Mouse (Mus musculus) brain, embryonic 14.5 days (tissue): ENCODE results near the gene Trim41. TPM values are rescaled to one million over a fixed set of nuclear protein-coding genes. Genes with fewer than 3 reads are reported as not detected.
"Not testable (repeated sequence)": the region's sequence is repeated elsewhere in the genome, so short reads cannot be mapped to it uniquely, and the experiment has no call there.

Experiments used
- DNase-seq: peaks from one replicate; pipeline ENCODE4 v3.0.0-alpha.2; 2011; ENCODE audit warnings: low read depth
- CTCF ChIP-seq: fragments of 200-500 bp; IDR thresholded peaks from 2 replicates; pipeline ENCODE4 v1.5.1; 2012; ENCODE audit warnings: inconsistent platforms, mild to moderate bottlenecking, moderate library complexity, borderline replicate concordance; ENCODE audit not compliant: insufficient read depth, insufficient read length; ENCODE audit errors: extremely low read depth
- POLR2A ChIP-seq: fragments of 200-500 bp; IDR thresholded peaks from 2 replicates; pipeline ENCODE4 v1.6.1; 2012; ENCODE audit warnings: mild to moderate bottlenecking, inconsistent platforms, borderline replicate concordance; ENCODE audit not compliant: poor library complexity, insufficient read depth, insufficient read length, severe bottlenecking; ENCODE audit errors: extremely low read depth
- polyA plus RNA-seq: library from polyadenylated mRNA; depleted of rRNA; stranded (reverse); fragments of >200 nt; gene quantifications from 2 replicates; pipeline ENCODE4 v1.2.3, GENCODE M21; 2012

Gene Trim41
- polyA plus RNA-seq, 1 experiment: 44.2 TPM

DNA sequence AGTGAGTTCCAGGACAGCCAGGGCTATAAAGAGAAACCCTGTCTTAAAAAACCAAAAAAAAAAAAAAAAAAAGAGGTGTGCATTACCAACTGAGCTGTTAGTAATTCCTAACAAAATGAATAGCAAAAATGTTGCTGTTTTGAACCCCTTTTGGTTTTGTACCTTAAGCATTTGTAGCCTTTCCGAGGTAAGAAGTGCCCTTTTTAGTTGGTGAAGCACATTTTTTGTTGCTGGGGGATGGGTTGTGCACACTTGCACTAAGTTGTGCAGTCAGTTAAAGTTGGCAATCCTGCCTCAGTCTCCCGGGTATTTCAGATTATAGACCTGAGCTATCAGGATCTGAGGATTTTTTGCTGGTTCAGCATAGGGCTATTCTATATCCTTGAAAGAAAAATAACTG, 12.2 kb downstream of the Trim41 start:
- no peak for TF ChIP-seq POLR2A
- TF ChIP-seq CTCF: no peak
- DNase-seq: no peak

GRCm38 (mm10) chr11:48803988-48804387, 13.2 kb downstream of the Trim41 start:
- DNase-seq: no peak
- no peak for TF ChIP-seq POLR2A
- no peak for TF ChIP-seq CTCF

DNA sequence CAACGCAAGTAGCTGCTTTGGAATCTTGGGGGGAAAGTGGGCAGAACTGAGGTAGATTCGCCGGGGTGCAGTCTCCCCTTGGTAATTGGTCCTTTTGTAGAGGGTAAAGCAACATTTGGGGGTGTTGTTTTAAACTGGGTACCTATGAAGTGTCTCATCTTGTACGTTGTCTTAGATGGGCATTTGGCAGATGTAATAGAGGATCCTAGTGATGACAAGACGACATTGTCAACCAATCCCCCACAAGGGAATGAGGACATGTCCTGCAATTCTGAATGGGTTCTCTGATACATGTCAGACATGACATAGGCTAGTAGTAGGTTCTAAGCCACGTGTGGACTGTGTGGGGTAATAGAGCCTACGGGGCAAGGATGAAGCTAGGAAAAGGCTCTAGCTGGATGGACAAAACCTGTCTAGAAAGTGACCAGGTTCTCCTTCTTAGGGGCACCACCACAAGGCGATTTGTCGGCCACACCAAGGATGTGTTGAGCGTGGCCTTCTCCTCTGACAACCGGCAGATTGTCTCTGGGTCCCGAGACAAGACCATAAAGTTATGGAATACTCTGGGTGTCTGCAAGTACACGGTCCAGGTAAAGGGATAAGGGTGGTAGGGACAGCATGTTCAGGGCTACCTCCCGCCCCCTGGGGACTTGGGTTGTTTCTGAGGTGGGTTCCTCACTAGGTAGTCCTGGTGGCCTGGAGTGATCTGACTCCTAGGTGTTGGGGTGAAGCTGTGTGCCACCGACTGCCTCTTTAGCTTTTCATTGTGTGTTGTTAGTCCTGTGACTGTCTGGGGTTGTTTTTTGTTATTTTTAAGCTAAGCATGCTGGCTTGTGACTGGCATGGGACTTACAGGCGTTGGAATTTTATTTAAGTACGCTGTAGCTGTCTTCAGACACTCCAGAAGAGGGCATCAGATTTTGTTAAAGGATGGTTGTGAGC, 15.1 kb downstream of the Trim41 start:
- no peak for DNase-seq
- TF ChIP-seq POLR2A (no peak), CTCF (no peak)

- peak; percentile 98 for DNase-seq
- TF ChIP-seq CTCF: no peak
- TF ChIP-seq POLR2A: peak; percentile 60; the same call in 1 of the 2 replicates
Observed at GRCm38 (mm10) chr11:48799921-48800701, 17.0 kb downstream of the Trim41 start, which contains the start of gene Rack1. Rack1 (plus strand) TSS chr11:48800332.

DNA sequence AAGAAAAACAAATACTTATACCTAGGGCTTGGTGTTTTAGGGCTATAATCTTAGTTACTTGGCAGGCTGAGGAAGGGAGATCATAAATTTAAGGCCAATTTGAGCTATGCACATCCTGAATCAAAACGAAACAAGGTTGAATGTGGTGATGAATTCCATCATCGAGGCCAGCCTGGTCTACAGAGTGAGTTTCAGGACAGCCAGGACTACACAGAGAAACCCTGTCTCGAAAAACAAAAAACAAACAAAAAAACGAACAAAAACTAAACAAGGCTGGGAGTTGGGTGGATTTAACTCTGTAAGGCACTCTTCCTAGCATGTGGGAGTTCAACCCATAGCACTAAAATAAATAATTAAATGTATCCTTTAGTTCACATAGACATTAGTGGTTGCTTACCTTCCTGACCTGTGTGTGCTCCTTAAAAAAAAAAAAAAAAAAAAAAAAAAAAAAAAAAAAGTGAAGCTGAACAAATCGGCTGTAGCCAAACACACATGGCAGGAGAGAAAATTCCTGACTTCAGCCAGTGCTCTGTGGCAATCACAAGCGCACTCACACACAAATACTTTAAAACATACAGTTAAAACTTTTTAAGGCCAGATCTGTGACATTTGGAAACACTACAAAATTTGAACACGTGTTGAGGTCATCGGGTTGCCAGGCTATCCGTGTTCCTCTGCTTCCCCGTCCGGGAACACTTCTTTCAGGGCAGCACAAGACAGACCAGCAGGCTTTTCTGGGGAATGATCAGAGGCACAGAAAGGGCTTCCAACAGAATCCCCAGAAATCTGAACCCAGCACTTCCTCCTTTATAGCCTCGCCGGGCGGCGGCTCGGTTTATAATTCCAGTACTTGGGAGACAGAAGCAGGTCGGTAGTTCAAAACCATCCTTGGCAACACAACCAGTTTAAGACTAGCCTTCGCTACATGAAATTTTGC, 17.9 kb downstream of the Trim41 start:
- TF ChIP-seq CTCF (no peak), POLR2A (no peak)
- DNase-seq: no peak

GRCm38 (mm10) chr11:48798308-48798707, 18.8 kb downstream of the Trim41 start:
- no peak for DNase-seq
- TF ChIP-seq CTCF (no peak), POLR2A (no peak)

- TF ChIP-seq POLR2A (no peak), CTCF (no peak)
- DNase-seq: no peak
Observed at GRCm38 (mm10) chr11:48797287-48797686, 19.9 kb downstream of the Trim41 start.

DNA sequence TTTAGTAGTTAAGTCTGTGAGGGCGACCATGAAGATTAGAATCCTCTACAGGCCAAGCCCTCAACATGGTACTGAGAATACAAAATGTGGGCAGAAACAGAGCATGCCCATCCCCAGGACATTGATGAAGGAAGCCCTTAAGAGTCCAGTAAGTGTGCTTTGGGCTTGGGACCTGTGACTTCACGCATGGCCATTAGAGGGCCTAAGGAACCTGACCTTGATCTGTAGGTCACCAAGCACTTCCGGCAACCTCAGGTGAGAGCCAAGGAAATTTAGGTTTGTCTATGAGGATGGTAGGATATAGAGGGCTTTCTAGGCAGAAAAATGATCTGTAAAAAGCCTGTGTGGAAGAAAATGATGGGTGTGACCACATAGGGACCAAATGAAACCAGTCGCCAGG, 20.9 kb downstream of the Trim41 start:
- TF ChIP-seq POLR2A (no peak), CTCF (peak; percentile 1; the same call in 1 of the 2 replicates)
- no peak for DNase-seq

DNA sequence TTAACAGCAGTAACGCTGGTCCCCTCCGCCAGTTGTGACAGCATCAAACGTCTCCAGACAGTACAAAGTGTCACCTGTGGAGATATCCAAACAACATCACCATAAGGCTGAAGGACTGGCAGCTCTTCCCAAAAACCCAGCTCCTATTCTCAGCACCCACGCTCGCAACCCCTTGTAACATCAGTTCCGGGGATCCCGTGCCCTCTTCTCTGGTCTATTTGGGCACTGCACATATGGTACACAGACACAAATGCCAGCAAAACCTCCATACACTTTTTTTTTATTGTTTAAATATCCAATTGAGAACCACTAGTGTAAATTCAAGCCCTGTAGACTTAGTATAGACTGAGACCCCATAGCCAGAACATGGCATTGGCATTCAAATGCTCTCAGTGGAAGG, 21.9 kb downstream of the Trim41 start:
- TF ChIP-seq CTCF: no peak

DNA sequence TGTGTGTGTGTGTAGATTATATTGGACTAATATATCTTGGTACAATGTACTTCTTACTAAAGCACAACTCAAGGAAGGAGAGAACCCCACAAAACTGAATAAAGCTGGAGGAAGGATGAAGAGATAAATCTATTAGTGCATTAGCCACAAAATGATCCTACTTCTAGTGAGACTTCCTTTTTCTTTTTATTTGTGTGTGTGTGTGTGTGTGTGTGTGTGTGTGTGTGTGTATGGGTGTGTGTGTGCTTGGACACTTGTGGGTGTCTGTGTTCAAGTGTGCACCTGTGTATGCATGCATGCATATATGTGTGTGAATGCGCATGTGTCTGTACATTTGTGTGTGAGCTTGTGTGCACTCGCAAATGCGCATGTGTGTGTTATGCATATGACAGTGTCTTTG, 24.0 kb downstream of the Trim41 start:
- TF ChIP-seq POLR2A (no peak), CTCF (no peak)
- no peak for DNase-seq

More for the DNA sequence above, 21.9 kb downstream of the Trim41 start:
- no peak for DNase-seq

DNA sequence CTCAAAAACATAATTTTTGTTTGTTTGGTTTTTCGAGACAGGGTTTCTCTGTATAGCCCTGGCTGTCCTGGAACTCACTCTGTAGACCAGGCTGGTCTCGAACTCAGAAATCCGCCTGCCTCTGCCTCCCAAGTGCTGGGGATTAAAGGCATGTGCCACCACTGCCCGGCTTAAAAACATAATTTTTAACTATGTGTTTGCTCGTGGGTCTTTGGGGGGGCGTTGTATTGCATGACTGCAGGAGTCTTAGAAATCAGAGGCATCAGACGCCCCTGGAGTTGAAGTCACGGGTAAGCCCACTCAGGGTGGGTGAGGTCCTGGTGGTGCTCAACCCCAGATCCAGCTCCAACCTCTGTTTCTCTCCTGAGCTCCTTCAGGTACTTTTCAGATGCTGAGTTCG, 25.3 kb downstream of the Trim41 start:
- not testable (repeated sequence) for DNase-seq
